Mouse (Mus musculus) frontal cortex, adult 2 months (tissue): ENCODE measurements around the gene Gpc6. TPM values are rescaled to one million over a fixed set of nuclear protein-coding genes. Genes with fewer than 3 reads are reported as not detected.

Experiments used
- DNase-seq, 2 experiments: peaks; one replicate each; pipeline ENCODE4 v3.0.0; 2022; ENCODE audit warnings: low spot score in 1 of 2; ENCODE audit errors: extremely low spot score in 1 of 2
- polyA plus RNA-seq: library from polyadenylated mRNA; depleted of rRNA; stranded (reverse); fragments of >200 nt; gene quantifications from 2 replicates; pipeline ENCODE4 v1.2.3, GENCODE M21; 2012

Gene Gpc6
- polyA plus RNA-seq, 1 experiment = 4.3 TPM

DNA sequence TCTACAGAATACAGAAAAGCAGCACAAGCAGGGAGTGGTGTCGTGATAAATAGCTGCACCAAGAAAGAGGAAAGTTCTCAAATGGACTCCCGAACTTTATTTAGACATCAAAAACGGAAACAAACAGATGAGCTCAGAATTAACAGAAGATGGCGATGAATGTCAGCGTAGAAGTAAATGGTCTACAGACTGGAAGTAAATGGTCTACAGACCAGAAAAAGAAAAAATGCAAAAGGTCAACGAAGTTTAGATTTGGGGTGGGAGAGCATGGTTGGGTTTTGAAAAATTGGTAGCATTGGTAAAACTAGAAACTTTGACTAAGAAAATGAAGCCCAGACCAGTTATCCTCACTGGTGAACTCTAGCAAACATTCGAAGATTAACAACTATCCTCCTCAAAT, 748.4 kb downstream of the Gpc6 start:
- DNase-seq = no peak

GRCm38 (mm10) chr14:117674482-117674881, 749.4 kb downstream of the Gpc6 start:
- DNase-seq = no peak

GRCm38 (mm10) chr14:117679926-117680325, 754.8 kb downstream of the Gpc6 start:
- no peak for DNase-seq

- DNase-seq = no peak
These were observed 756.3 kb downstream of the Gpc6 start for GRCm38 (mm10) chr14:117681321-117681921.

DNA sequence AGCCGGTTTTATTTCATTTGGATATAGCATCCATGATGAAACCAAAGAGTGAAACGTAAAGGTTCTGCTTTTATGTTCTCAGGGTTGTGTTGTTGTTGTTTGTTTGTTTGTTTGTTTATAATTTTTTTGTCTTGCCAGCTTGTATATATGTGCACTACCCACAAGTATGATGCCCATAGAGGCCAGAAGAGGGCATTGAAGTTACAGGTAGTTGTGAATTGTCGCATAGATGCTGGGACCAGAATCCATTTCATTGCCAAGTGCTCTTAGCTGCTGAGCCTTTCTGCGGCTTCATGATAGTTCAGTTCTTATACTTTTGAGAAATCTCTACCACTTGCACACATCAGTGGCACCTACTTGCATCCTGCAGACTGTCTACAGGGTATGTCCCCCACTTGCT, 758.0 kb downstream of the Gpc6 start:
- no peak for DNase-seq

DNA sequence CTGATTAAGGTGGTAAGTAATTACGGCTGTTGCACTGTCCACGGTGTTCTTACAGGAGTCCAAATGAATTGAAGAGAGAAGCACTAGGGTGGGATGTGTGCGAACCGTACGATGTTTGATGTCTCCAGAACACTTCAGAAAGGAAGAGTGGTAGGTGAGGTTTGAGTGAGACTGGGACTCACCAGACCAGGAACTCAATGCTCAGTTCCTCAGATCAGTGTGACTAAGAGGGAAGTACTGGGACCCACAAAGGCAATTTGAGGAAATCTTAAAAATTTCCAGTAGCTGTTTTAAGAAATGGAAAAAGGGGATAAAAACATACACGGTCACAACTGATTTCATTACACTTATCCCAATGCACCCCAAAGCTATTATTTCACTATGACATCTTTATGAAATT, 764.7 kb downstream of the Gpc6 start:
- DNase-seq = no peak

GRCm38 (mm10) chr14:117695565-117695964, 770.5 kb downstream of the Gpc6 start:
- peak in 1 of 2 experiments; percentile 12 for DNase-seq

- no peak for DNase-seq
These were observed 775.7 kb downstream of the Gpc6 start for GRCm38 (mm10) chr14:117700670-117701280.

DNA sequence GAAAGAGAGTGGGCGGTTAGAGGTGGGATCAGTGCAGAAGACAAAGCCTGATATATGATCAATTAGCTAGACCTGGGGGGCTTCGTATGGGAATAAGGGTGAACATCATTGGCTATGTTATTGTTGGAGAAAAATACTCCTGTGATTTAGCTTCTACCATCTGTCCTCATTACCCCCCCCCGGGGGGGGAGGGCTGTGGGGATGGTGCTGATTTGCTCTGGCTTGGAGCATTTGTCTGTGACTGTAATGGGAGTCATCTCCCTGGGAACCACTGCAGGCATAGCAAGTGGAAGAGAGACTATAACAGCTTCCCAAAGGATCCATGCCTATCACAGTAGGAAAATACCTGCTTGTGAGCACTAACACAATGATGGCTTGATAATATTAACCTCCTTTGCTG, 783.7 kb downstream of the Gpc6 start:
- DNase-seq = no peak

DNA sequence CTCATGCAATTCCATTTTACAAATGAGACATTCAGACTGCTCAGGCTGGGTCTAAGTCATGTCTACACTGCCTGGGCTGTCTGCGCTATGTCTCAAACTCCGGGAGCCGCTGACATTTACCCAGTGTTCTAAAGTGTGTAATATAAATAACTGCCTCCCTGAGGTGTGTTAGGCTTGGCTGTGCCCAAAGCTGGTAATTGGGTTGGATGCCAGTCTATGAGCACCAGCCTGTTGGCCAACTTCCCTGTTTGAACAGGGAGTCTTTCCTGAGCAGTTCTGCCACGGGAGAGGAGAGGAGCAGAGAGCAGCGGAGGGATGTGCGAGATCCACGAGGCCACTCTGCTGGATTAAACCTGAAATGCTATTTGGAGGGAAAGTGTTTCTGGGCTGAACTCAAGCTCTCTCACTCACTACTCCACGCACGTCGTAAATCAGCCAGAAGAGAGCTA, 785.4 kb downstream of the Gpc6 start:
- peak in 1 of 2 experiments; percentile 15 for DNase-seq

GRCm38 (mm10) chr14:117712311-117712710, 787.2 kb downstream of the Gpc6 start:
- DNase-seq = no peak

DNA sequence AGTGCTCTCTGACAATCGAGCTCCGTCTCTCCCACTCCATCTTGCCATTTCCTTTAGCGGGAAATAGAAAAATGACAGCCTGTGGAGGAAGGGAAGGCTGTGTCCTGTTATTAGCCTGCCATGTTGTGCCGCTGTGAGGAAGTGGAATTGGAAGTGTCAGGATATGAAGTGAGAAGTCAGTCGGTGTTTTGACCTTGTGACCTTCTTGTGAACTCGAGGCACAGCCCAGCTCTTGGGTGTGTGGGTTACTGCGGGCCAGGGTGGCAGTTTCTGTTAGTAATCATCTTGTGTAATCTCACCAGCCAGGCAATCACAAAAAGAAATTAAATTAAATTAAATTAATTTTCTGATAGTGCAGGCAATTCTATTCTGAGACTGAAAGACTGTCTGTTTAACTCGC, 789.0 kb downstream of the Gpc6 start:
- DNase-seq = no peak

DNA sequence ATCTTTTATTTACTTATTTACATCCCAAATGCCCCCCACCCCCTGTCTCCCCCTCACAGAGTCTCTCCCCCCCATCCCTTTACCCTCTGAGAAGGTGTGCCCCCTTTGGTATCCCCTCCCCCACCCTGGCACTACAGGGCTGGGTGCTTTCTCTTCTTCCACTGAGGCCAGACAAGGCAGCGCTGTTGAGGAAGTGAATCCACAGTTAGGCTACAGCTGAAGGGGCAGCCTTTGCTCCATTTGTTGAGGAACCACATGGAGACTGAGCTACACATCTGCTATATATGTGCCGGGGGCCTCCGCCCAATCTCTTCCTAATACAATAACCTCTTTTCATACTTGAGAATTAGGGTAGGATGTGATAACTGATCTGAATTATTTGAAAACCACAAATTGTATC, 791.2 kb downstream of the Gpc6 start:
- no peak for DNase-seq

DNA sequence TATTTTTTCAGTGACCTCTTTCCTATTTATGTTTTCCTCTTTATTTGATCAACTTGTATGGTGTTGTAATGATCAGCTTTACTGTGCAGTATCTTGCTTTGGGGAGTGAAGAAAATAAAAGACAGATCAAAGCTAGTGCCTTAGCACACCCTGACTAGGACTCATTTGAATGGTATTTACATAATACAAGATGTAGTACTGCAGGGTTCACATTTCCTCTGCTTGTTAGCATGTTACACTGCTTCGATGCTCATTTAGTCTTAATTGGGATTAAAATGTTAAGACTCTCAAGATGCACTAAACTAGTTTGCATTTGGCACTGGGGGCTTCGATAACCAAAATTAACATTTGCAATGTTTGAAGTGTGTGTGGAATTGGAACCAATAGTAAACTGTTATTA, 803.6 kb downstream of the Gpc6 start:
- no peak for DNase-seq

- DNase-seq = no peak
These were observed 830.1 kb downstream of the Gpc6 start for GRCm38 (mm10) chr14:117755231-117755630.

- no peak for DNase-seq
These were observed 831.4 kb downstream of the Gpc6 start for GRCm38 (mm10) chr14:117756505-117756904.

DNA sequence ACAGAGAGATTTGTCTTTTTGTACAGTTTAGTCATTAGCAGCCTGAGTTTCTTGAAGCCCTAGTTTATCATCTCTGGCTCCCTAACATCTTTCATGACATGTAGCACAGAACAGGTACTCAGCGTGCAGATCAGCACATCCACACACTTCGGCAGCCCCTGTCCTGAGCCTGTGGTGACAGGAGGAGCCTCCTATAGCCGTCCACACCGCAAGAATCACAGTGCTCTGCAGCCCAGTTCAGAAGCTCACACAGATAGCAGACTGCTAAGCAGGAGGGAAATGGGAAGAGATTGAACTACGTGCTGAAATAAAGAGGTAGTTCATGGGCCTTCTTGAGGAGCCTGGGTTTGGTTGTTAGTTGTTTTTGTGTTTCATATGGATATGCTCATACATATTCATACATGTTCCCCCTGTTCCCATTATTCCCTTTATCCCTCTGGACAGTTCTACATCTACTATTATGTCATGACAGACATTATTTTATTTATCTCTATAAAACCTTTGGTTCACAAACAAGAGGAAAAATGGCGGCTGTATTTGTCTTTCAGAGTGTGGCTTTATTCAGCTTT, 832.8 kb downstream of the Gpc6 start:
- DNase-seq = no peak

- DNase-seq = no peak
These were observed 835.9 kb downstream of the Gpc6 start for GRCm38 (mm10) chr14:117760830-117761517.

GRCm38 (mm10) chr14:117762934-117763333, 837.8 kb downstream of the Gpc6 start:
- DNase-seq = no peak

DNA sequence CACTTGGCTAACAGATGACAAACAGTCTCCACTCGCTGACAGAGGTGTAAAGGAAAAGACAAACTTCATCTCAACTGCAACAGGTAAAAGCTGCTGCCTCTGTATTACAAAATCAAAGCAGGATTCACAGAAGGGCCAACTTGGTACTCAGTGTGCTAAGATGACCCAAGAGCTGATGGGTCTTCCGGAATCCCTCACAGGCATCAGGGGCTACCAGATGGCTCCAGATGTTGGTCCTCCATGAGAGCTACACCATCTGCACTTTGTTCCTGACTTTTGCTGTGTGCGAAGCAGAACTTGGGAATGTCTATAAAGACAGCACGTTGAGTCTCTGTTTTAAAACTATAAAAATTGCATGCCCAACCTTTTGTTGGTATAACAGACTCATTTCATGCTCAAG, 842.7 kb downstream of the Gpc6 start:
- DNase-seq = no peak

DNA sequence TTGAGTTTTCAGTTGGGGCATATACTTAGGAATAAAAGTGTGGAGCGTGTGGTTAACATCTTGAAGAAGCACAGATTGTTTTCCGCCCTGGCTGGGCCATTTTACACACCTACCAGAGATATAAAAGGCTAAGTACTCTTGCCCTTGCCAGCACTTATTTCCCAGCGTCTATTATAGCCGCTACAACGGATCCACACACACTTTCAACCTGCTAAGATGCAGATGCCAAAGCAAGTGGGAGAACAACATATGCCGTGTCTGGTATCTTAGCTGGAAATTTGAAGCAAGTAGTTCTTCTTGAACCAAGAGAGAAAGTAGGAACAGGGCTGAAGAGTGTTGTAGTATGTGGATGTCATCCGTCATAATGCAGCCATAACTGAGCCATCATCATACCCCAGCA, 843.6 kb downstream of the Gpc6 start:
- peak; percentile 16 to 63 for DNase-seq

- DNase-seq = no peak
These were observed 848.3 kb downstream of the Gpc6 start for GRCm38 (mm10) chr14:117773373-117773772.
